Mouse (Mus musculus): ENCODE measurements around the gene Zfp641.

- TF ChIP-seq POLR2A (IDR thresholded peaks at IDR 0.05; ENCODE audit: extremely low read depth, insufficient read depth, low read length), result no peak
- no peak for TF ChIP-seq CTCF (IDR thresholded peaks at IDR 0.05; ENCODE audit: low read depth, low read length)
Observed at GRCm38 (mm10) chr15:98295628-98296551, at the start of gene Zfp641.
